Mouse (Mus musculus) bone marrow macrophage, adult 2 months (primary cell): ENCODE results near the gene Prkn.

Experiments used
- CTCF ChIP-seq: IDR thresholded peaks from 2 replicates; pipeline ENCODE4 v1.5.1; 2012; ENCODE audit warnings: low read depth, mild to moderate bottlenecking, low read length, moderate library complexity
- POLR2A ChIP-seq: IDR thresholded peaks from 2 replicates; pipeline ENCODE4 v1.6.1; 2012; ENCODE audit warnings: mild to moderate bottlenecking, low read depth, low read length, borderline replicate concordance

GRCm38 (mm10) chr17:11921026-11921425 lies 1080.8 kb downstream of the Prkn start:
- TF ChIP-seq CTCF (no peak), POLR2A (no peak)
